Mouse (Mus musculus) neural tube, embryonic 12.5 days (tissue): Measurements from ENCODE around the gene Gstm4. TPM values are rescaled to one million over a fixed set of nuclear protein-coding genes. Genes with fewer than 3 reads are reported as not detected.
"Not testable (repeated sequence)": the region's sequence is repeated elsewhere in the genome, so short reads cannot be mapped to it uniquely, and the experiment has no call there.

Source experiments
- ATAC-seq: fragments of 200-750 bp; cut with Nextera tagmentation; 2 replicates; pipeline ENCODE4 v1.8.0; 2017; ENCODE audit warnings: low read depth, mild to moderate bottlenecking, moderate TSS enrichment, moderate library complexity; ENCODE audit not compliant: low FRiP score
- H3K27ac ChIP-seq: fragments of 300-500 bp; sonication (generic); 2 replicates; pipeline ENCODE4 v1.5.1; 2016
- H3K27me3 ChIP-seq: fragments of 300-500 bp; sonication (generic); replicated peaks from 2 replicates; pipeline ENCODE4 v1.6.1; 2016; ENCODE audit warnings: mild to moderate bottlenecking
- H3K36me3 ChIP-seq: fragments of 300-500 bp; sonication (generic); 2 replicates; pipeline ENCODE4 v1.6.1; 2016; ENCODE audit warnings: mild to moderate bottlenecking
- H3K4me1 ChIP-seq: fragments of 300-500 bp; sonication (generic); 2 replicates; pipeline ENCODE4 v1.6.1; 2016
- H3K4me2 ChIP-seq: fragments of 300-500 bp; sonication (generic); replicated peaks from 2 replicates; pipeline ENCODE4 v1.6.1; 2016; ENCODE audit warnings: mild to moderate bottlenecking
- H3K4me3 ChIP-seq: fragments of 300-500 bp; sonication (generic); 2 replicates; pipeline ENCODE4 v1.5.1; 2016
- H3K9ac ChIP-seq: fragments of 300-500 bp; sonication (generic); 2 replicates; pipeline ENCODE4 v1.6.1; 2016; ENCODE audit warnings: mild to moderate bottlenecking
- H3K9me3 ChIP-seq: fragments of 300-500 bp; sonication (generic); 2 replicates; pipeline ENCODE4 v1.6.1; 2016; ENCODE audit warnings: mild to moderate bottlenecking
- WGBS: fragments of 180-500 bp; shearing (Covaris S2); methylation state at CpG from one replicate; pipeline ENCODE4 v1.1.7; 2016; 5-methylcytosine and 5-hydroxymethylcytosine counted together
- polyA plus RNA-seq: library from polyadenylated mRNA; unstranded; fragments of >200 nt; fragmentation: Nextera tagmentation; extraction: Ambion mirVana; gene quantifications from 2 replicates; pipeline ENCODE4 v1.2.1, GENCODE M21; 2016

Gene Gstm4
- polyA plus RNA-seq, 1 experiment from 2014 or later: 14.5 TPM

DNA sequence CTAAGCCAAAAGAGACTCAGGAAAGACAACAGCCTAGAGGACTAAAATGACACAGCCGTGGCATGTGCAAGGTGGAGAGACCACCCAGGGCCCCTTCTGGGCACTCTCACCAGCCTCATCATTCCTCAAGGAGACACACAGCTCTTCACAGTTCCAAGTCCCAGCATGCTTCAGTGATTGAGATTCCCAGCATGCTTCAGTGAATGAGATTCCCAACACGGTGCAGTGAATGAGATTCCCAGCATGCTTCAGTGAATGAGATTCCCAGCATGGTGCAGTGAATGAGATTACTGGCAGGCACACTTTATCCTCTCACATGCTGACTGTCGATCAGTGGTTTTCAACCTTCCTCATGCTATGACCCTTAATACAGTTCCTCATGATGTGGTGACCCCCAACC lies 33.1 kb downstream of the Gstm4 start:
- H3K4me1 ChIP-seq: peaks cover 4% of the 10 kb centered on the region; the same call in 1 of the 2 replicates
- H3K4me3 ChIP-seq: no peak overlapping the region
- H3K27ac ChIP-seq: no peak overlapping the region
- no peaks in the 10 kb centered on the region for H3K36me3 ChIP-seq
- H3K9ac ChIP-seq: no peak overlapping the region
- no peaks in the 10 kb centered on the region for H3K9me3 ChIP-seq
- peak; percentile 51; the same call in 1 of the 2 replicates for ATAC-seq
- WGBS: 55% methylated on average over 3 of the region's 3 CpGs
- H3K4me2 ChIP-seq: no peak overlapping the region
- no peaks in the 10 kb centered on the region for H3K27me3 ChIP-seq

DNA sequence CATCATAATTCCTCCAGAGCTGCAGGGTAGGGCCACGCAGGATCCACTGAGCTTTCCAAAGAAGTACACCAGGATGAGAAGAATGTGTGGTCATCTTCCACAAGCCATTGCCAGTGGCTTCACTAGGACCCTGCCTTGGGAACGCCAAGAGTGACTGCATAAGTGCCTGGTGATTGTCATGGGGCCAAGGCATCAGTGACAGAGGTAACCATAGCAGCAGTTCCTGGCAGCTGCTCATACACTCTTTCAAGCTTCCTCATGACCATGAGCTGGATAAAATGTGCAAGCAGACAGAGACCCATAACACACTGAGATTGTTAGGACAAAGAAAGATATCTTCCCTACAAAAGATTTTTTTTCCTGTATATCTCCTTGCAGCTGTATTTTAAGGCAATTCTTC lies 34.4 kb downstream of the Gstm4 start:
- no peaks in the 10 kb centered on the region for H3K9me3 ChIP-seq
- no peak for ATAC-seq

DNA sequence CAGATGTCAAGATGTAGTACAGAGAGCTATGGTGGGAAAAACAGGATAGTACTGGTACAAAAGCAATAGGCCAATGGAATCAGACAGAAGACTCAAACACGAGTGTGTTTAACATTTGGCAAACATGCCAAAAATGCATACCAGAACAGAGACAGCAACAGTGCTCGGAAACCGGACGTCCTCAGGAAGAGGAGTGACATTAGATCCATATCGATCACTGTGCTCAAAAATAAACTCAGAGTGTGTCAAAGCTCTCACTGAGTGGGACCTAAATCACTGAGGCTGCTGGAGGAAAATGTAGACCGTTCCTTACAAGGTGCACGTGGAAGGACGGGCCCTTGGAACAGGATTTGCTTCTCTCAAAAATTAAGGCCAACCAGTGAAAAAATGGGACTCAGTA lies 42.7 kb downstream of the Gstm4 start:
- no peak overlapping the region for H3K4me2 ChIP-seq
- WGBS: 91% methylated on average over 8 of the region's 8 CpGs
- H3K9ac ChIP-seq: no peak overlapping the region
- H3K36me3 ChIP-seq: no peaks in the 10 kb centered on the region
- H3K9me3 ChIP-seq: no peaks in the 10 kb centered on the region
- no peak overlapping the region for H3K27ac ChIP-seq
- H3K4me3 ChIP-seq: no peak overlapping the region
- H3K27me3 ChIP-seq: no peaks in the 10 kb centered on the region
- H3K4me1 ChIP-seq: no peaks in the 10 kb centered on the region
- ATAC-seq: no peak

More for the DNA sequence above, 34.4 kb downstream of the Gstm4 start:
- Histone ChIP-seq H3K27me3 (no peaks in the 10 kb centered on the region), H3K4me1 (peaks cover 4% of the 10 kb centered on the region; the same call in 1 of the 2 replicates), H3K36me3 (no peaks in the 10 kb centered on the region), H3K27ac (no peak overlapping the region), H3K4me3 (no peak overlapping the region), H3K9ac (no peak overlapping the region), H3K4me2 (no peak overlapping the region)
- WGBS: 79% methylated on average over 2 of the region's 2 CpGs

DNA sequence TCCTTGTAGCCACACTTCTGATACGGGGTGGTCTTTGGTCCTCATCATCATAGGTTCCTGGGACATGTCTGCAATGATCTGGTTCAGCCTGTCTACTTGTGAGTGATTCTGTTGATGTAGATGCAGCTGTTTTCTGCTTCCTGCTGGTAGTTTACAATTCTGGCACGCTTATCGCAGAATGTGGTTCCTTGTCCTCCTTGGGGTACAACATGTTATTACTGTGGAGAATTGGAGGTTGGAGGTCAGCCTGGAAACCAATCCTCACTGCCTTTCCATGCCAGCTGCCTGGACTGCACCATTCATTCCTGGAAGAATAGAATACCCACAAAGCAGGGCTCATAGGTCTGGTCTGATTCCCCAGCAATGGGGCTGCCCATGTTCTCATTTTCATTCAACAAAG lies 45.2 kb downstream of the Gstm4 start:
- 88% methylated on average over 3 of the region's 3 CpGs for WGBS
- Histone ChIP-seq H3K36me3 (no peaks in the 10 kb centered on the region), H3K4me1 (no peaks in the 10 kb centered on the region), H3K27me3 (no peaks in the 10 kb centered on the region), H3K9ac (no peak overlapping the region), H3K4me2 (no peak overlapping the region), H3K4me3 (no peak overlapping the region), H3K9me3 (no peaks in the 10 kb centered on the region), H3K27ac (no peak overlapping the region)
- no peak for ATAC-seq

DNA sequence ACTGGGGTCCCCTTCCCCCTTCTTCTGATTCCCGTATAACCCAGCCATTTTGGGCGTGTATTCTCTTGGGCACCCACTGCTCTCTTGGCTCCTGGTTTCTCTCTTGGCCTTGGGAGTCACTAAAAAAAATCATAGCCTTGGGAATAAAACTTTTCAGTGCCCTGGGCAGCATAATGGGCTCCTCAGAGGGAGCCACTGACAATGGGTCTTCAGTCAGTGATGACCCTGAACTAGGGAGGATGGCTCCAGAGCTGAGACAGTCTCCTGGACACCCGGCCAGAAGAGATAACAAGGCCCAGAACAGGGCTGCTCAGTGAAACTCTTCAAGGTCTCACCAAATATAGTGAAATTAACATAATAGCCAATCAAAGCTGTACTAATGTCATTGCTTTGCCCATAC lies 46.1 kb downstream of the Gstm4 start:
- no peaks in the 10 kb centered on the region for H3K27me3 ChIP-seq
- no peaks in the 10 kb centered on the region for H3K4me1 ChIP-seq
- H3K36me3 ChIP-seq: no peaks in the 10 kb centered on the region
- H3K9me3 ChIP-seq: no peaks in the 10 kb centered on the region
- H3K27ac ChIP-seq: no peak overlapping the region
- H3K4me2 ChIP-seq: no peak overlapping the region
- H3K9ac ChIP-seq: no peak overlapping the region
- ATAC-seq: no peak
- whole genome bisulfite sequencing: 83% methylated on average over 3 of the region's 3 CpGs
- H3K4me3 ChIP-seq: no peak overlapping the region

DNA sequence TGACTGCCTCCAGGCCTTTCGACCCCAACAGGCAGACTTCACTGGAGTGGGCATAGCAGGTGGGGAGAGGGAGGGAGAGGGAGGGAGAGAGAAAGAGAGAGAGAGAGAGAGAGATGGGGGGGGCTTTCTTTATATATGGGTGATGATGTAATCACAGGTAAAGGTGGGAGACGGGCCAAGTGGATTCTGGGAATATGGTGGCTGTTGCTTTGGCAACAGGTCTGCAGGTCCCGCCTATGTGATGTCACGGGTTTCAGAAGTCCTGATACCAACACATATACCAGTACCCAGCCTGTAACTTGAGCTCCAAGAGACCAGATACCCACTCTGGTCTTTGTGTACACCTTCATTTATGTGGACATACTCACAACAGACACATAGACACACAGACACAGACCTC lies 48.1 kb downstream of the Gstm4 start:
- H3K4me3 ChIP-seq: no peak overlapping the region
- no peaks in the 10 kb centered on the region for H3K36me3 ChIP-seq
- H3K9ac ChIP-seq: no peak overlapping the region
- 88% methylated on average over 4 of the region's 4 CpGs for WGBS
- no peak for ATAC-seq
- no peaks in the 10 kb centered on the region for H3K27me3 ChIP-seq
- H3K4me2 ChIP-seq: no peak overlapping the region
- no peaks in the 10 kb centered on the region for H3K4me1 ChIP-seq
- H3K27ac ChIP-seq: no peak overlapping the region
- H3K9me3 ChIP-seq: no peaks in the 10 kb centered on the region

DNA sequence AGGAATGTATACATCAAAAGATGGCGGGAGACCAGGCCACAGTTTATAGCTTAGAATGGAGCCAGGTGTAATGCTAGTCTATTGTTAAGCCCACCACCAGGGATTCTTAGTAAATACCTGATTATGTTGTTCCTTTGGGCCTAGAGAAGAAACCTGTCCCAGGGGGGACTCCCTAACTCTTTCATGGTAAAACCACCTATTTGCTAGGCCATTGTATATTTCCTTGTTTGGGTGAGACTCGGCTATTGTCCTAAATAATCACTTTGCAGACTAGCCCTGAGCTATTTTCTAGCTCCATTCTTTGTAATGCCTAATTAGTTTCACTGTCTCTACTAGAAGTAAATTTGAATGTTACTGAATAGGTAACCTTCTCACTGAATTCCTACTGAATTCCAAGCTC lies 48.7 kb downstream of the Gstm4 start:
- H3K4me1 ChIP-seq, ATAC-seq, H3K9me3 ChIP-seq, H3K36me3 ChIP-seq, H3K27ac ChIP-seq, H3K9ac ChIP-seq, H3K4me3 ChIP-seq, H3K4me2 ChIP-seq, H3K27me3 ChIP-seq: not testable (repeated sequence)
- 63% methylated on average over 2 of the region's 2 CpGs for WGBS

Other genes with a start within 250 kb of the Gstm4 start
- gene Eps8l3, start 167.7 kb downstream of the Gstm4 start, polyA plus RNA-seq: not detected in 2 replicates
- 204 and 216 TPM in 2 replicates for gene Gstm5, start 149.1 kb downstream of the Gstm4 start, polyA plus RNA-seq
- 76.8 and 79.0 TPM in 2 replicates for gene Gstm7, start 113.1 kb downstream of the Gstm4 start, polyA plus RNA-seq
- 7.2 and 8.7 TPM in 2 replicates for gene Gstm6, start 101.1 kb downstream of the Gstm4 start, polyA plus RNA-seq
- gene Gstm3, start 75.6 kb downstream of the Gstm4 start, polyA plus RNA-seq: not detected in 2 replicates
- 14.3 and 14.4 TPM in 2 replicates for gene Gstm2, start 58.4 kb downstream of the Gstm4 start, polyA plus RNA-seq
- gene Gstm1, start 26.9 kb downstream of the Gstm4 start, polyA plus RNA-seq: 24.1 and 24.8 TPM in 2 replicates
- gene Ampd2, start 41.8 kb upstream of the Gstm4 start, polyA plus RNA-seq: 47.7 and 51.2 TPM in 2 replicates
- 0.43 and 0.57 TPM in 2 replicates for gene Gnat2, start 47.9 kb upstream of the Gstm4 start, polyA plus RNA-seq
- 174 and 189 TPM in 2 replicates for gene Gnai3, start 101.3 kb upstream of the Gstm4 start, polyA plus RNA-seq
- gene Gpr61, start 110.0 kb upstream of the Gstm4 start, polyA plus RNA-seq: 1.8 and 2.0 TPM in 2 replicates
- gene Amigo1, start 141.4 kb upstream of the Gstm4 start, polyA plus RNA-seq: 17.7 and 20.0 TPM in 2 replicates
- gene Cyb561d1, start 156.3 kb upstream of the Gstm4 start, polyA plus RNA-seq: 5.0 and 6.0 TPM in 2 replicates
- 28.8 and 30.4 TPM in 2 replicates for gene Atxn7l2, start 166.0 kb upstream of the Gstm4 start, polyA plus RNA-seq
- gene Sypl2, start 181.8 kb upstream of the Gstm4 start, polyA plus RNA-seq: 0.47 TPM in 2 replicates
- 217 and 226 TPM in 2 replicates for gene Psma5, start 212.0 kb upstream of the Gstm4 start, polyA plus RNA-seq
- gene Sort1, start 239.2 kb upstream of the Gstm4 start, polyA plus RNA-seq: 29.0 and 32.7 TPM in 2 replicates